Mouse (Mus musculus): ENCODE data around the gene Wdr92. TPM values are rescaled to one million over a fixed set of nuclear protein-coding genes. Genes with fewer than 3 reads are reported as not detected.

The Wdr92 gene
- 17.5 and 22.0 TPM in 2 replicates for polyA plus RNA-seq (2014; fragmentation: Nextera tagmentation; extraction: Ambion mirVana)

DNA sequence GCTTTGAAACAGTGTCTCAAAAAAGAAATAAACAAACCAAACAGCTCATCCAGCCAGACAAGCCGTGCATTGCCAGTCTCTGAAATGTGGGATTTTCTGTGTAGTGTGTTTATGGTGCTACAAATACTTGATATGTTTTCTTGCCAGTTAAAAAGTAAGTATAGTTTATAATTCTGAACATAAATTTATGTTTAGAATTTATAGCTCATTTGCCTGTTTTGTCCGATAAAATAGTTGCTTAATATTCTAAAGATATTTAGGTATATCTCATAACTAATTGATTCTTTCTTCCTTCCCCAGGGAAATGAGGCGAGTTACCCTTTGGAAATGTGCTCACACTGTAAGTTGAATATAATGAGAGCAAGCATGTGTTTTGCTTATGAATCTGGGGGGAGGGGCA, at the start of gene Wdr92:
Gene Wdr92 (plus strand): TSS at position 301 of the 400 bp plus-strand sequence.
- ATAC-seq (ENCODE audit: low FRiP score, low TSS enrichment) (no peak), DNase-seq (peak; percentile 27)
- H3K4me1 ChIP-seq (ENCODE audit: control insufficient read depth, insufficient read depth, low read length): no peaks in the 10 kb centered on the region
- H3K27ac ChIP-seq (replicated peaks; ENCODE audit: low read depth, low read length): no peak within 1 kb of the TSS
- no peaks in the 10 kb centered on the region for H3K36me3 ChIP-seq (ENCODE audit: control insufficient read depth, insufficient read depth, low read length)
- H3K9ac ChIP-seq (replicated peaks; ENCODE audit: low read length): no peak within 1 kb of the TSS
- no peak within 1 kb of the TSS for H3K4me2 ChIP-seq (ENCODE audit: low read length)
- H3K27me3 ChIP-seq (ENCODE audit: control insufficient read depth, insufficient read depth, low read length): no peaks in the 10 kb centered on the region
- H3K4me3 ChIP-seq (replicated peaks; ENCODE audit: low read depth, low read length): no peak within 1 kb of the TSS
- no peaks in the 10 kb centered on the region for H3K9me3 ChIP-seq (ENCODE audit: control insufficient read depth, low read length)
- WGBS: 62% methylated on average over 3 of the region's 3 CpGs

DNA sequence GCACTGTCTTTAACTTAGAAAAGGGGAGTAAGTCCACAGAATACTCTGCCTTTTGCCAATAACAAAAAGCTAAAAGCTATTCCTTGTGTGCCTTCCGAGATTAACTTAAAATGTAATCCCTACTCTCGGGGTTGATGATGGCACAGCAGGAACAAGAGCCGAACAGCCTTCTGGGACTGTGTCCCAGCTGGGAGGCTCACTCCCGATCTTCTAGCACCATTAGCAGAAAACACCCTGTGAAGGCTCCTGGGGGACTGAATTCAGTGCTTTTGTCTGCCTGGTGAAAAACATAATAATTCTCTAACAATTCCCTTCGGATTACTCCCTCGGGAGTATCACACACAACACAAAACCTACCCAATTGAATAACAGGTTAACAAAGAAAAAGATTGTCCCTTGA, 46.3 kb upstream of the Wdr92 start:
- no peaks in the 10 kb centered on the region for H3K36me3 ChIP-seq (ENCODE audit: control insufficient read depth, insufficient read depth, low read length)
- no peak for ATAC-seq (ENCODE audit: low FRiP score, low TSS enrichment)
- H3K4me1 ChIP-seq (ENCODE audit: control insufficient read depth, insufficient read depth, low read length): no peaks in the 10 kb centered on the region
- no peaks in the 10 kb centered on the region for H3K27me3 ChIP-seq (ENCODE audit: control insufficient read depth, insufficient read depth, low read length)
- H3K27ac ChIP-seq (replicated peaks; ENCODE audit: low read depth, low read length): no peak overlapping the region
- no peak overlapping the region for H3K4me2 ChIP-seq (ENCODE audit: low read length)
- no peaks in the 10 kb centered on the region for H3K9me3 ChIP-seq (ENCODE audit: control insufficient read depth, low read length)
- H3K9ac ChIP-seq (replicated peaks; ENCODE audit: low read length): no peak overlapping the region
- no peak overlapping the region for H3K4me3 ChIP-seq (replicated peaks; ENCODE audit: low read depth, low read length)
- 5% methylated on average over 6 of the region's 6 CpGs for WGBS
- DNase-seq: peak; percentile 2

DNA sequence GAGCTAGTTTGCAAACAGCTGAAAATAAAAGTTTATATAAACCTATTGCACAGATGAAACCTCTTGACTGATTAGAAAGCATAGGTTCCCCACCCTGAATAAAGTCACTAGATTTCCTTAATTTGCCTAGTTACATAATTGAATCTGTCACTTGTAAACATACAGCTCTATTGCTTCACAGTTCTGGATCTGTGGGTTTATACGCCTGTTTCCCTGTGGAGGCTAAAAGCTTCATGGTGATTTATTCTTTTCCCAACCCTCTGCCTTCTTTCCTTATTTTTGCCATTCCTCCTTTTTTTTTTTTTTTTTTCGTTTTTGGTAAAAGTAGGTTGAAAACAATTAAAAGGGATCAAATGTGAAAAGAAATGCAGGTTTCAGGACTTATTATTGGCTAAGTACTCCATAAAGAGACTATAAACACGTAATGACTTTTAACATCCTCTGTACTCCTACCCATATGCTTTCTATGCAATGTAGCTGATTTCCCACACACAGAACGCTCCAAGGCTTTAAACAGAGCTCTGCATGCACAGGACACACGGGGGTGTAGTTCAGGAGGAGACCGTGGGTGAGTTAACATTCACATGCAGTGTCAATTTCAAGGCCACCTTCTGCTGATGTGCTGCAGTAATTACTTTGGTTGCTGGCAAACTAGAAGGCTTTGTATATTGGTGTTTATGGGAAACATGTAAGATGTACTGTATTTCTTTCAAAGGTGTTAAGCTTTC, 43.4 kb upstream of the Wdr92 start:
- Histone ChIP-seq H3K4me1 (ENCODE audit: control insufficient read depth, insufficient read depth, low read length) (no peaks in the 10 kb centered on the region), H3K4me3 (replicated peaks; ENCODE audit: low read depth, low read length) (no peak overlapping the region), H3K36me3 (ENCODE audit: control insufficient read depth, insufficient read depth, low read length) (no peaks in the 10 kb centered on the region), H3K27me3 (ENCODE audit: control insufficient read depth, insufficient read depth, low read length) (no peaks in the 10 kb centered on the region), H3K9ac (replicated peaks; ENCODE audit: low read length) (no peak overlapping the region), H3K27ac (replicated peaks; ENCODE audit: low read depth, low read length) (no peak overlapping the region), H3K4me2 (ENCODE audit: low read length) (no peak overlapping the region), H3K9me3 (ENCODE audit: control insufficient read depth, low read length) (no peaks in the 10 kb centered on the region)
- ATAC-seq (ENCODE audit: low FRiP score, low TSS enrichment) (no peak), DNase-seq (no peak)
- 73% methylated on average over 6 of the region's 6 CpGs for WGBS

DNA sequence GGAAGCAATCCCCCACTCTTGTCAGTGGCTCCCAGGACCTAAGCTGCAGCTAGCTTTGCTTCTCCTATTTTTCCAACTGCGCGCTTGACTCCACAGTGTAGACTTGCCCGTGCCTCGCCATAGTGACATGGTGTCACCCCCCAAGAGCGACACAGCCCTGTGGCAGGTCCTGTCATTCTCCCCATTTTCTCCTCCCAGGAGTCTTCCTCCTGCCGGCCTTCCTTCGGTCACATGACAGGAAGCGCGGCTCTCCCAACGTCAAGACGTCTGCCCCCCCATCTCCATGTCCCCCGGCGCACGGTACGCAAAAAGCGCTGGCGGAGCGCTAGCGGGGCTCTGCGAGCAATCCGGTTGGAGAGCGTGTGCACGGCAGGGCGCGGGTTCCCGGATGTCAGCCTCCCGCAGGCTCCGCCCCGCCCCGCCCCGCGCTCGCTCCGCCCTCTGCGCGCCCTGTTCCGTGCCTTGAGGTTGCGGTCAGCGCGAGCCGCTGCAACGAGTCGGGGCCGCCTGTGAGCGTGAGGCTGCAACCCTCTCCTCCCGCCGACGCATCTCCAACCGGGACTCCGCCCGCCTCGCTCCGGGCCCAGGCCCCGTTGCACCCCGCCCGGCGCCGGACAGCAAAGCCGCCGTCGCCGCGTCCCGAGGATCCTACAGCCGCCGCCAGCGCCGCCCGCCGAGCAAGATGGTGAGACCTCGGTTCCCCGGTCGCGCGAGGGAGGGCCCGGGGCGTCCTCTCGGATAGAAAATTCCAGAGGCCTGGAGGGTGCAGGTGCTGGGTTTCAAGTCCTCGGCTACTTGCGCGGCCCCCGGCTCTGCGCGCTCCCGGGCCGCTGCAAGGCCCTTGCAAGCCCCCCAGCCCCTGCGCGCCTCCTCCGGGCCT, 22.8 kb upstream of the Wdr92 start, which contains the start of gene Ppp3r1:
Gene Ppp3r1 (plus strand): TSS at position 406 of the 880 bp plus-strand sequence.
- ATAC-seq (ENCODE audit: low FRiP score, low TSS enrichment): peak; percentile 99
- peak within 1 kb of the TSS; percentile 73 for H3K4me2 ChIP-seq (ENCODE audit: low read length)

DNA sequence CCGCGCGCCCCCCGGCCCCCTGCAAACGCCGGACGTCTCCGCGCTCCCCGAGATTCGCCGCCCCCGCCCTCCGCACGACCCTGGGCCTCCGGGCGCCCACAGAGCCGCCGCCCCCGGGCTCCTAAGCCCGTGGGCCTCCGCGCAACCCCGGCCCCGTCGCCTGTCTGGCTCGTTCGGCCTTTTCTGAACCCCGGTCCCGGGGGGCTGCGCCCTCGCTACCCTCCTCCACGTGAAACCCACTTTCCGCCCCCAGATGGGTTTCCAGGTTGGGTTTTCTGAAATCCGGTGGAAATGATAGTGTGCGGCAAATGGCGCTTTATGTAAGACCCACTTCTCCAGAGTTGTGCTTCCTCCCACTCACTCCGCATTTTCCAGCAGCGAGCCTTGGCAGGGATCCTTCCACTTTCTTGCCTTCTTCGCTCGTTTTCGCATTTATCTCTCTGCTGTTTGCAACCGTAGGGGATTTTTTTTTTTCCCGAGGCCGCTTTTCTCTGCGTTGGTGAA, 22.1 kb upstream of the Wdr92 start:
- H3K4me3 ChIP-seq (replicated peaks; ENCODE audit: low read depth, low read length): peak overlapping the region; percentile 97
- H3K4me2 ChIP-seq (ENCODE audit: low read length): peak overlapping the region; percentile 73
- 1% methylated on average over 46 of the region's 46 CpGs for WGBS
- no peak for DNase-seq
- peak; percentile 25; the same call in 1 of the 2 replicates for ATAC-seq (ENCODE audit: low FRiP score, low TSS enrichment)
- no peaks in the 10 kb centered on the region for H3K36me3 ChIP-seq (ENCODE audit: control insufficient read depth, insufficient read depth, low read length)
- peak overlapping the region; percentile 96 for H3K27ac ChIP-seq (replicated peaks; ENCODE audit: low read depth, low read length)
- peaks cover 28% of the 10 kb centered on the region for H3K4me1 ChIP-seq (ENCODE audit: control insufficient read depth, insufficient read depth, low read length)
- H3K9ac ChIP-seq (replicated peaks; ENCODE audit: low read length): peak overlapping the region; percentile 96
- H3K27me3 ChIP-seq (ENCODE audit: control insufficient read depth, insufficient read depth, low read length): no peaks in the 10 kb centered on the region
- no peaks in the 10 kb centered on the region for H3K9me3 ChIP-seq (ENCODE audit: control insufficient read depth, low read length)

More for the DNA sequence above, 22.8 kb upstream of the Wdr92 start, which contains the start of gene Ppp3r1:
- peak within 1 kb of the TSS; percentile 96 for H3K27ac ChIP-seq (replicated peaks; ENCODE audit: low read depth, low read length)
- H3K9me3 ChIP-seq (ENCODE audit: control insufficient read depth, low read length): no peaks in the 10 kb centered on the region
- H3K9ac ChIP-seq (replicated peaks; ENCODE audit: low read length): peak within 1 kb of the TSS; percentile 96
- no peaks in the 10 kb centered on the region for H3K36me3 ChIP-seq (ENCODE audit: control insufficient read depth, insufficient read depth, low read length)
- no peaks in the 10 kb centered on the region for H3K27me3 ChIP-seq (ENCODE audit: control insufficient read depth, insufficient read depth, low read length)
- under 1% methylated on average over 84 of the region's 89 CpGs for WGBS
- peaks cover 28% of the 10 kb centered on the region for H3K4me1 ChIP-seq (ENCODE audit: control insufficient read depth, insufficient read depth, low read length)
- DNase-seq: peak; percentile 99
- H3K4me3 ChIP-seq (replicated peaks; ENCODE audit: low read depth, low read length): peak within 1 kb of the TSS; percentile 97

DNA sequence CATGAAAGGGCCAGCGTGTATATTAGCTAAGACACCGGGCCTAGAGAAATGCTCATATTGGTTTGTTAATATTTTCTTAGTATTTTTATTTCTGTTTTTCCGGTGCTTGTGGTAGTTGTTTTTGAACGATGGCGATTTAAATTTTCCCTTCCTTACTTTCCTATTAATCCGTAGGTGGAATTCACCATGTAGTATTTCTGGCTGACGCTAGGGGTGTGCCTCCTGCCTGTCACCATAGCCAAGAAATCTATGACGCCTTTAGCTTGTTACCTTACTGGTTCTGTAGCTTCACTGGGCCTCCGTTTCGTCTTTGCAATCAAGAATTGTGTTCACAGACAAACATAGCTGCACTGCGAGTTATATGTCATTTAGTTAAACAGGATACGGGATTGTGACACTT, 21.7 kb upstream of the Wdr92 start:
- Histone ChIP-seq H3K27ac (replicated peaks; ENCODE audit: low read depth, low read length) (peak overlapping the region; percentile 96), H3K36me3 (ENCODE audit: control insufficient read depth, insufficient read depth, low read length) (no peaks in the 10 kb centered on the region), H3K9me3 (ENCODE audit: control insufficient read depth, low read length) (no peaks in the 10 kb centered on the region), H3K27me3 (ENCODE audit: control insufficient read depth, insufficient read depth, low read length) (no peaks in the 10 kb centered on the region), H3K4me2 (ENCODE audit: low read length) (peak overlapping the region; percentile 73), H3K4me1 (ENCODE audit: control insufficient read depth, insufficient read depth, low read length) (peaks cover 28% of the 10 kb centered on the region), H3K9ac (replicated peaks; ENCODE audit: low read length) (peak overlapping the region; percentile 96), H3K4me3 (replicated peaks; ENCODE audit: low read depth, low read length) (peak overlapping the region; percentile 97)
- peak; percentile 84 for DNase-seq
- ATAC-seq (ENCODE audit: low FRiP score, low TSS enrichment): no peak
- WGBS: 2% methylated on average over 12 of the region's 12 CpGs

DNA sequence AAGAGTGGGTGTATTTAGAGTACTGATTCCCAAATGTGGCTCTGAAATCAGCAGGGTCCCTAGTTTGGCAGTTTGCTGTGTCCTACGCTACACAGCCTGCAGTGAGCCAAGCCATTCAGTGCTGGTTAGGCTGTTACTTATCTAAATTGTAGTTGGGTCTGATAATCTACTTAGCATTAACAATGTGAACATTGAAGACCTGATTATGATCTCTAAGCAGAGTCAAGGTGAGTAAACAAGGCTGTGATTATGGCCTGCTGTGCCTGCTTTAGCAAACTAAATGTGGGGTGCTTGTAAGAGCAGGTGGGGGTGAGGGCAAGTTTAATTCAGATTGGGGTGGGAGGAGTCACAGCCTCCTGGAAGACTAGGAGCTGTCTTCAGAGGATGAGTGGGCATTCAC, 18.0 kb upstream of the Wdr92 start:
- peaks cover 24% of the 10 kb centered on the region for H3K4me1 ChIP-seq (ENCODE audit: control insufficient read depth, insufficient read depth, low read length)
- WGBS: 38% methylated on average over 1 of the region's 1 CpGs

DNA sequence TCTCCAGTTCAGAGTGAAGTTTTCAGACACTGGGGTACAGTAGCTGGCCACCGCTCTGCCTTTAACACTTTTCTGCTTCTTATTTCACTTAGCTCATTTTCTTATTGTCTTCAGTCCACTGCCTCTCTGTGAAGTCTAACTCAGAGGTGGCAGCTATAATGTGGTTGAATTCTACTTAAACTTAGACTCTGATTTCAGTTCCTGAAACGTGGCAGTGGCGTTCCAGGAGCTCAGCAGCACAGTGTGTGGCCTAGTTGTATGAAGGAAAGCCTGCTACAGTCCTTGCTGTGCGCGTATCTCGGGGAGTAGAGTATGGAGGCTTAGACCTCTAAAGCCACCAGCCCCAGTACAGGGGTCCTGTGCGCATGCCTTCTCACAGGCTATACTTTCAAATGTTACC, 15.3 kb upstream of the Wdr92 start:
- Histone ChIP-seq H3K9me3 (ENCODE audit: control insufficient read depth, low read length) (no peaks in the 10 kb centered on the region), H3K36me3 (ENCODE audit: control insufficient read depth, insufficient read depth, low read length) (no peaks in the 10 kb centered on the region), H3K4me2 (ENCODE audit: low read length) (no peak overlapping the region), H3K27ac (replicated peaks; ENCODE audit: low read depth, low read length) (no peak overlapping the region), H3K27me3 (ENCODE audit: control insufficient read depth, insufficient read depth, low read length) (no peaks in the 10 kb centered on the region), H3K4me1 (ENCODE audit: control insufficient read depth, insufficient read depth, low read length) (peaks cover 12% of the 10 kb centered on the region), H3K4me3 (replicated peaks; ENCODE audit: low read depth, low read length) (no peak overlapping the region), H3K9ac (replicated peaks; ENCODE audit: low read length) (no peak overlapping the region)
- ATAC-seq (ENCODE audit: low FRiP score, low TSS enrichment) (no peak), DNase-seq (no peak)
- WGBS: 87% methylated on average over 7 of the region's 7 CpGs

More for the DNA sequence above, 18.0 kb upstream of the Wdr92 start:
- DNase-seq (no peak), ATAC-seq (ENCODE audit: low FRiP score, low TSS enrichment) (no peak)
- Histone ChIP-seq H3K4me3 (replicated peaks; ENCODE audit: low read depth, low read length) (no peak overlapping the region), H3K36me3 (ENCODE audit: control insufficient read depth, insufficient read depth, low read length) (no peaks in the 10 kb centered on the region), H3K9ac (replicated peaks; ENCODE audit: low read length) (no peak overlapping the region), H3K9me3 (ENCODE audit: control insufficient read depth, low read length) (no peaks in the 10 kb centered on the region), H3K4me2 (ENCODE audit: low read length) (no peak overlapping the region), H3K27ac (replicated peaks; ENCODE audit: low read depth, low read length) (no peak overlapping the region), H3K27me3 (ENCODE audit: control insufficient read depth, insufficient read depth, low read length) (no peaks in the 10 kb centered on the region)

Measured in midbrain, embryonic 14.5 days (tissue).